Mouse (Mus musculus) frontal cortex, postnatal 14 days (tissue): ENCODE results near the gene Fgfr1op2.
"Not testable (repeated sequence)": the region's sequence is repeated elsewhere in the genome, so short reads cannot be mapped to it uniquely, and the experiment has no call there.

Source experiments
- DNase-seq, 2 experiments: peaks; one replicate each; pipeline ENCODE4 v3.0.0; 2022; ENCODE audit warnings: low spot score in 2 of 2

Gene Fgfr1op2

GRCm38 (mm10) chr6:146576903-146577302, at the start of gene Fgfr1op2:
Fgfr1op2 (plus strand) TSS chr6:146577203.
- no peak for DNase-seq

DNA sequence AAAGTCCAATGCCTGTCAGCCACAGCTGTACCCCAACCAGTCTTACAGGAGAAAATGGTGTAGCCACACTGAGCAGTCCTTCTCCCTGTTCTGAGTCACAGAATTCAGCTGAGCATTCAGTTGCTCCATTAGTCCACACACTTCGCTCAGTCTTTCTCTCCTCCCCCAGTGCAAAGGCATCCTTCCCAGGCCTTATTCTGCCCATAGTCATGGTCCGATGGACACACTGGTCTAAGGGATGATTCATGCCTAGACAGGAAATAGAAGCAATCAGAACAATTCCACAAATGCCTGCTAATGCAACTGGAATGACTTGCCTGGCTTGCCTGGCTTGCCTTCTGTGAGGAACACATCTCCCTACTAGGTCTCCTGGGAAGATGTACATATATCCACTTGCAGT, 49.5 kb upstream of the Fgfr1op2 start:
- no peak for DNase-seq

DNA sequence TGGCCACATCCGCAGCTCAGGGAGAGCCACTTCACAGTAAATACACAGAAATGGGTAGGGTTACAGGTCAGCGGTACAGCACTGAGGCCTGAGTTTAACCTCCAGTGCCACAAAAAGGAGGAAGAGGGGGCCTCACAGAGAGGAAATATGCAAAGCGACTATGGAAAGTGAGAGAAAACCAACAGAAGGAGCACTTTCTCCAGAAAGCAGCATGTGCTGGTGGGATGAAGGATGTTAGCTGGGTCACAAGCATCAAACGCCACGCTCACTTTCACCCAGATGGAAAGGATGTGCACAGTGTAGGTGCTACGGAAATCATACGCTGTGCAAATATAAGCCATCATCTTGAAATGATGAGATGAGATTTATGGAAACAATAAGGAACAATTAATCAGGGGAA, 46.6 kb upstream of the Fgfr1op2 start:
- DNase-seq = no peak

- no peak for DNase-seq
These were observed 46.2 kb upstream of the Fgfr1op2 start for GRCm38 (mm10) chr6:146530769-146531168.

DNA sequence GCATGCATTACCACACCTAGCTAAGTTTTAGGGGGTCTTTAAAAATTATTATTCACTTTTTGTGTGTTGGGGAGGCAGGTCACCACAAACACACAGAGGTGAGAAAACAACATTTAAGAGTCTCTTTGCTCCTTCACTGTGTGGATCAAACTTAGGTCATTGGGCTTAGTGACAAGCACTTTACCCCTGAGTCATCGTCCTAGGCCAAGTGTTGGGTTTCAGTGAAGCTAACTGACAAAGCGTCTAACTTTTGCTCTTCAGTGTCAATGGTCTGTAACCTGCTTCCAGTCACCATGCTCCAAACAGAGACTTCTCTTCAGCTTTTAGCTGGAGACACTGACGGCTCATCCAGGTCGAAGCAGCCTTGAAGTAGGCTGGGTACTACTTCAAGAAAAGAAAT, 43.9 kb upstream of the Fgfr1op2 start:
- no peak for DNase-seq

DNA sequence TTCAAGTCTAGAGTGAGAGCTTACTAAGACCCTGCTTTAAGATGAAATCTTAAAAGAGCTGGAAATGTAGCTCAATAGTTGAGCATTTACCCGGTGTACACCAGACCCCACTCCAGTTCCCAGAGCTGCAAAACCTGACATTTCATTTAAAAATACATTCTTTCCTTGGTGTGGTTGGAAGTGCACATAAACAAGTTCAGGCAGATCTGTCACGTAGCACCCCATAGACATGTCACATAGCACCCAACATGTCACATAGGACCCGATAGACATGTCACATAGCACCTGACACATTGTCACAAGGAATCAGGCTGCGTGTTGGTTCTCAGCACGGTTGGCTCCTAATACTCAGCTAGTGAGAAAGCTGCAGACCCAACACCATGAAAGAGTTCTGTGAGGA, 41.5 kb upstream of the Fgfr1op2 start:
- DNase-seq = no peak

GRCm38 (mm10) chr6:146537111-146537510, 39.9 kb upstream of the Fgfr1op2 start:
- DNase-seq = no peak

DNA sequence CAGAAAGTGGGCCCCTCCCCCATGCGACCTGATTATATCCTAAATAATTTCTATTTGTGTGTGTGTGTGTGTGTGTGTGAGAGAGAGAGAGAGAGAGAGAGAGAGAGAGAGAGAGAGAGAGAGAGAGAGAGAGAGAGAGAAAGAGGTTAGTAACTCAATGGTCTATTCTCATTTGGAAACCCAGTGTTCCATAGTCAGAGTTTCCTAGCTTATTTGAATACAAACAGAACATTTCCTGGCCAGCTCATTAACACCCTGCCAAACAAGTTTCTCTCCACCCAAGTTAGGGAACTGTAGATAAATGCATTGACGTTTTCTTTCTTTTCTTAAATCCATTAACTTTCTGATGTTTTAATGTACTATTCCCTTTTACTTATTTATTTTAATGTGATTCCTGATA, 38.9 kb upstream of the Fgfr1op2 start:
- DNase-seq = no peak

DNA sequence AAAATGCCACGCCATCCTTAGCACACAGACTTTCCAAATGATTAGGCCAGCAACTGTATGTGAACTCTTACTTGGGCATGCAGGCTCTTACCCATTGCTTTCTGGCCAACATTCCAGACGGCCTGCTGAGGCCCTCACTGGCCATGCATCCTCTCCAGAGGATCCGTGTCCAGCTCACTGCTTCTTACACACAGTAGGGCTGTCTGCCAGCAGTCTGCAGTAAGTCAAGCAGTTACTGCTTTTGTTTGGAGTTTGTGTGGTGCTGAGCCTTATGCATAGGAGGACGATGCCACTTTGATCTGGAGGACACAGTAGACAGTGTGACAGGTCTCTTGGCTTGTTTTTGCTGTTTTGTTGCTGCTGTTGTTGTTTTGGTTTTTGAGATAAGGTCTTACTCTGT, 38.3 kb upstream of the Fgfr1op2 start:
- DNase-seq = no peak

GRCm38 (mm10) chr6:146540386-146540785, 36.6 kb upstream of the Fgfr1op2 start:
- DNase-seq = no peak

- DNase-seq = no peak
These were observed 32.4 kb upstream of the Fgfr1op2 start for GRCm38 (mm10) chr6:146544622-146545021.

DNA sequence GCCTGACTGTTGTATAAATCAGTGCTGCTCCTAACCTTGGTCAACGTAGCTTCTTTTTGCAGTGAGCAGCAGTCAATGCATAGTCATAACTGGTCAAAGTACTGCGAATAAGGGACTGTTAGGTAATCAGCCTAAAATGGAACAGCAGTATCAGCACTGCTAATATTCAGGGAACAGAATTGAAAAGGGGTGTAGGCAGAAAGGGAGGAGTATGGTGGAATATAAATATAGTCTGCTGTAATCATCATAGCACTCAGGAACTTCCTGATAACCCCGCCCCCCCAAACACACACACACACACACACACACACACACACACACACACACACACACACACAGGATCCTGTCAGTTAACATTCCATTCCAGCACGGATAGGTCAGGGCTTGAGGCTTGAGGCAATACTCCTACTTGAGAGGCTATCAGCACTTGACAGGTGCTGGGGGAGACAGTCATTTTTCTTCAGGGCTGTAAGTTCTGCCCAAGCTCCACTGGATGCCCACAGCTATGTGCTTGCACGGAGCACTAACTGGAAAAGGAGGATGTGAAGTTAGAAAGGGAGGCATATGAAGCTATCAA, 31.6 kb upstream of the Fgfr1op2 start:
- no peak for DNase-seq

- DNase-seq = no peak
These were observed 26.6 kb upstream of the Fgfr1op2 start for GRCm38 (mm10) chr6:146550421-146550820.

GRCm38 (mm10) chr6:146551326-146551725, 25.7 kb upstream of the Fgfr1op2 start:
- no peak for DNase-seq

DNA sequence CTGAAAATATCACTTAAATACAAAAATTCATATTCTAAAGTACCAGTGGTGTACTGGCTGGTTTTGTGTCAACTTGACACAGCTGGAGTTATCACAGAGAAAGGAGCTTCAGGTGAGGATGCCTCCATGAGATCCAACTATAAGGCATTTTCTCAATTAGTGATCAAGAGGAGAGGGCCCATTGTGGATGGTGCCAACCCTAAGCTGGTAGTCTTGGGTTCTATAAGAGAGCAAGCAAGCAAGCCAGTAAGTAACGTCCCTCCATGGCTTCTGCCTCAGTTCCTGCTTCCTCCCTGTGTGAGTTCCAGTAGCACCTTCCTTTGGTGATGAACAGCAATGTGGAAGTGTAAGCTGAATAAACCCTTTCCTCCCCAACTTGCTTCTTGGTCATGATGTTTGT, 14.5 kb upstream of the Fgfr1op2 start:
- DNase-seq = not testable (repeated sequence)

- no peak for DNase-seq
These were observed 4.9 kb upstream of the Fgfr1op2 start for GRCm38 (mm10) chr6:146572073-146572472.

GRCm38 (mm10) chr6:146577310-146578109, 507 bp downstream of the Fgfr1op2 start, which contains the start of gene Ints13:
Ints13 (minus strand) TSS chr6:146577835.
- peak; percentile 94 to 95 for DNase-seq

- no peak for DNase-seq
These were observed 1.1 kb downstream of the Fgfr1op2 start for GRCm38 (mm10) chr6:146578111-146578531.

- no peak for DNase-seq
These were observed 1.6 kb downstream of the Fgfr1op2 start for GRCm38 (mm10) chr6:146578586-146578985.

DNA sequence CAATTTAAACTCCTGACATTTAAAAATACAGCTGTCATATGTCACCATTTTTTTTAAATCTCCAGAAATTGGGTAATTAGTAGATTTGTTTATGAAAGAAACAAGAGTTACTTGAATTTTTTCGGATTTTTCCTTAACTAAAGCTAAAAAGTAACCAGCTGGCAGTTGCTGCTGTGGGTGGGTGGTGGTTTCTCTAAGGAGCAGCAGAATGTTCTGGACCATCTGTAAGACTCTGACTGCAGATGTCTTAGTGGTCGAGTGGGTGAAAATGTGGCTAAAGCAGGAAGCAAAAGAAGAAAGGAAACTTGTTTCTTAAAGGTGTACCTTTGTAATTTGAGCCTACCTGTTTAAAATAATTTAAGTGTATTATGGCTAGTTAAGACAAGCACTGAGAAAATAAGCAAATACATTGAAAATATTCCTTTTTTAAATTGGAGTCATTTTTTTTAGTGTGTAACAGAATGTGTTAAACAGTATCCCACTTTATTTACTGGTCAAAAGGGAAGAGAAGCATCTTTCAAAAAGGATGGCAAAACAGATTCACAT, 3.5 kb downstream of the Fgfr1op2 start:
- peak in 1 of 2 experiments; percentile 29 for DNase-seq

- no peak for DNase-seq
These were observed 6.5 kb downstream of the Fgfr1op2 start for GRCm38 (mm10) chr6:146583366-146584046.

GRCm38 (mm10) chr6:146585134-146585533, 8.1 kb downstream of the Fgfr1op2 start:
- no peak for DNase-seq
